Mouse (Mus musculus) spleen, adult 18-20 months (tissue): ENCODE data around the gene Ublcp1.

Source experiments
- DNase-seq, 2 experiments: peaks; one replicate each; pipeline ENCODE4 v3.0.0; 2022; ENCODE audit warnings: mixed read lengths in 2 of 2

Ublcp1 gene

DNA sequence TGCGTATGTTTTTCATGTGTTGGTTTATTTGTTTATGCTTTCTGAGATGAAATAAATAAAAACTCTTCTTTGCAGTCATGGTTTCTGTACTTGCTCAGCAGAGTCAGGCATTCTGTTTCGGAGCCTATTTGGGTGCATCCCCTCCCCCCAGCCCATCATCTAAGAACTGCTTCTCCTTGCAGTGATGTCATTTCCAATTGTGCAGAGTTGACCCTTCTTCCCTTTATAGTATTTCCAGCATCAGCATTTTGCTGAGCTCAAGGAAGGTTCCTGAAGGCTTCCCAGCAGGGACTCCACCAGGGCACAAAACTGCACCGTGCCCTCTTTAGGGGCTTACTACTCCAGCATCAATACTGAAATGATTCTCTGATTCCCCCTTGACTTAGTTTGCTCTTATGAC lies 55.7 kb downstream of the Ublcp1 start:
- no peak for DNase-seq

DNA sequence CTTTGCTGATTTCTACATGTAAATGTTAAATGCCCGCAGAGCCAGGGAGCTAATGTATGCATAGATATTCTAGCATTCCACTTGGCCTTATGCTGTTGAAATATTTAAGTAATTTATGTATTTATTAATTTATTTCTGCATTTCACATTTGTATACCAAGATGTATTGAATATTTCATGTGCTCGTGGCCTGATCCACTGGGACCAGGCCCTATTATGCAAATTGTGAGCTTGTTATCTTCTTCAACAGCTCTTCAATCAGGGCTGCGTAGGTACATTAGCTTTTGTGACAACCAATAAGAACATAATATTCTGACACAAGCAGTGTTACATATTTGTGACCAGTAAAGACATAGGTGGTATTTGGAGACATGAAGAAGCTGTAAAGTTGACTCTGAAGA lies 56.9 kb downstream of the Ublcp1 start:
- no peak for DNase-seq

DNA sequence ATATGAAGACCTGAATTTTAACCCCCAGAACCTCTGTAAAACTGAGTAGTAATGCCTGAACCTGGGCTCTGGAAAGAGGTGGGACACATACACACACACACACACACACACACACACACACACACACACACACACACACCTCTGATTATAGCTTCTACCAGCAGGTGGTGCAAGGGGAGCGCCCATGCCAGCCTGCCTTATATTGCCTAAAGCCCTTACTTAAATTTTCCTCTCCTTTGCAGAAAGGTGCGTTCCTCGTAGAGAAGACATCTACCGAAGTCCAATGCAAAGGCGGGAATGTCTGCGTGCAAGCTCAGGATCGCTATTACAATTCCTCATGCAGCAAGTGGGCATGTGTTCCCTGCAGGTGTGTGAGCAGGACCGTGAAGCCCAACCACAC lies 58.0 kb downstream of the Ublcp1 start:
- DNase-seq: peak in 1 of 2 experiments; percentile 35

DNA sequence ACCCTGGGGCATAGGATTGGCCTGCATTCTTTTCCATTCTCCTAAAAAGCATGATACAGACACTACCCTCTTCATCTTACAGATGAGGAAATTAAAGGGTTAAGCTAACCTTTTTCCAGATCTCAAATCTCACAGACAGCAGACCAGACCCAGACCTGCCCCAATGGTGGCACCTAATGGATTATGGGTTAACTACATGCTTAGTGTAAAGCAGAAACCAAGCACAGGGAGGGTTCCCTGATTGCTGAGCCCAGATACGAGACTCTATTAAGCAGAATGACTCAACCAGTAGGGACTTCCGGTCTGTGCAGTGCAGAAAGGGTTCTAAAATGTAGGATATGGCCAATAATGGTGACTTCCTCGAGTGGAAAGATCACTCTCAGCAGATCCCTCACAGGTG lies 59.9 kb downstream of the Ublcp1 start:
- no peak for DNase-seq

DNA sequence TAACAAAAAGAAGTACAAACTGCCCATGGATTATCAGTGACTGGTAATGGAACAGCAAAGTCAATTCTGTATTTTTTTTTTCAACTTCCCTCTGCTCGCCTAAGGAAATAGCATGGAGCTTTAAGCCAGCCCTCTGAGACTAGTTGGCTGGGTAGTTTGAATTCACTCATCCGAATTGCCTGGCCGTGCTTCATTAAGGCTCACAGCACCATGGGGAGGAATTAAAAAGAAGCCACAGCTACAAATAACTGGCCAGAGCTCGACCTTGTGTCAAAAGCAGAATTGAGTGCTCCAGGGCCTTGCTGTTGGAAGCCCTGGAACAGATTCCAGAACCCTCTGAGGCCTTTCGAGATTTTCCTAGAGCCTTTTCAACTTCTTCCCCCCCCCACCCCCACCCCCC lies 61.7 kb downstream of the Ublcp1 start:
- DNase-seq: no peak

DNA sequence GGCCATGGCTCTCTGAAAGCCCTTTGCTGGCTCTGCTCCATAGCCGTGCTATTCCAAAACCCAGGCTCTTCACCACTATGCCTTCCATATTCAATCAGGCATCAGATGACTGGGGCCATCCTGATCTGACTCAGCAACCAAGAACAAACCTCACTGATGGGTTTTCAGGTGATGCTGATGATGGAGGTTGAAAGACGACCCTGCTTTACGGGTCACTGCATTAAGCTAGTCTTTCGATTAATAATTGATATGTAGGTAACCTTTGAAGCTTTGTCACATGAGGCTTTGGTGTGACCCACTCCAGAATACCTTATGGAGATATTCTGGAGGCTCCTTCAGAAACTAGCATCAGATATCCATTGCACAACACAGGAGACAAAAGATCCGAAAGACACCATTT lies 63.8 kb downstream of the Ublcp1 start:
- no peak for DNase-seq

DNA sequence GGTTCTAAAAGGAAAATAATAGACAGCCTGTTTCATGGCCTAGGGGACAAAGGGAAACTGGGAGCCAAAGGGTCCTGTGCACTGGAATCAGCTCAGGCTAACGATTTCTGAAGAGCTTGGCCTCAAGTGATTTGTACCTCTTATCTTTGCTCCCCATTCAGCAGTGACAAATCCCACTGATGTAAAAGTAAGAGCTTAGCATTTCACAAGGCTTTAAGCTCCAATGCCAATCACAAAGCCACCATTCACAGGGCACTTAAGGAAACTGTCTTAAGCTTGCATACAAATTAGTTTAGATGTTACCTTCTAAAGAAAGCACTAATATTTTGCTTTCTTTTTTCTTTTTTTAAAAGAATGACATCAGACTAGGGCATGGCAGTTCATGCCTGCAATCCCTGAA lies 64.3 kb downstream of the Ublcp1 start:
- DNase-seq: no peak

DNA sequence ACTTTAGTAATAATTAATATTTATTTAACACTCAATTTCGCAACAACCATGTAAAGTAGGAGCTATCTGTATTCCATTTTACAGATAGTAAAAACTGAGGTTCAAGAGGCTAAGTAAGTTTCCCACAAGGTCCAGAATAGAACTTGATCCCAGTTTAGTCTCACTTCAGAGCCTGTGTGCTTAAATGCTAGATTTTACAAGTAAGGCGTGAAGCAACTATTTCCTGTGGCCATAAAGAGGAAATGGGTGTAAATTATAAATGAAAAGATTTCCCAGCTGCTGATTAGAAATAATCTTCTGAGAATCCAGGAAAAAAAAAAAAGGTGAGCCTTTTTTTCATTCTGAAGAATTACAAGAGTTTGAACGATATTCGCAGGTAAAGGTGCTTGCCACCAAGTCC lies 65.2 kb downstream of the Ublcp1 start:
- no peak for DNase-seq
